Mouse (Mus musculus): ENCODE measurements around the gene Tmem203. TPM values are rescaled to one million over a fixed set of nuclear protein-coding genes. Genes with fewer than 3 reads are reported as not detected.

The Tmem203 gene
- polyA plus RNA-seq, 1 experiment: 31.9 TPM

GRCm38 (mm10) chr2:25258887-25259286 is 3.6 kb downstream of the Tmem203 start:
- no peak overlapping the region for H3K27ac ChIP-seq (ENCODE audit: insufficient read depth, low read length)
- TF ChIP-seq CTCF (IDR thresholded peaks at IDR 0.05; ENCODE audit: borderline replicate concordance, insufficient read depth, low read depth, low read length) (peak; percentile 45; the same call in 1 of the 2 replicates), POLR2A (IDR thresholded peaks at IDR 0.05; ENCODE audit: borderline replicate concordance, insufficient read depth, low read length) (no peak)
- H3K4me3 ChIP-seq (replicated peaks; ENCODE audit: insufficient read depth, low read depth, low read length): no peak overlapping the region
- H3K4me1 ChIP-seq (ENCODE audit: control insufficient read depth, insufficient read depth, low read length): no peaks in the 10 kb centered on the region; the same call in none of the 2 replicates
- no peaks in the 10 kb centered on the region for H3K27me3 ChIP-seq (ENCODE audit: control insufficient read depth, insufficient read depth, low read length)
- WGBS: 65% methylated on average over 2 of the region's 2 CpGs
- DNase-seq: no peak

- DNase-seq: peak in 1 of 2 experiments; percentile 39
- WGBS: 31% methylated on average over 12 of the region's 12 CpGs
- TF ChIP-seq CTCF (IDR thresholded peaks at IDR 0.05; ENCODE audit: borderline replicate concordance, insufficient read depth, low read depth, low read length) (no peak), POLR2A (IDR thresholded peaks at IDR 0.05; ENCODE audit: borderline replicate concordance, insufficient read depth, low read length) (no peak)
- Histone ChIP-seq H3K4me1 (ENCODE audit: control insufficient read depth, insufficient read depth, low read length) (peaks cover 3% of the 10 kb centered on the region; the same call in 1 of the 2 replicates), H3K4me3 (replicated peaks; ENCODE audit: insufficient read depth, low read depth, low read length) (peak overlapping the region; percentile 60), H3K27ac (ENCODE audit: insufficient read depth, low read length) (peak overlapping the region; percentile 59), H3K27me3 (ENCODE audit: control insufficient read depth, insufficient read depth, low read length) (no peaks in the 10 kb centered on the region)
Observed at GRCm38 (mm10) chr2:25261870-25262269, 6.6 kb downstream of the Tmem203 start.

- Histone ChIP-seq H3K27me3 (ENCODE audit: control insufficient read depth, insufficient read depth, low read length) (no peaks in the 10 kb centered on the region), H3K27ac (ENCODE audit: insufficient read depth, low read length) (peak within 1 kb of the TSS; percentile 96), H3K4me3 (replicated peaks; ENCODE audit: insufficient read depth, low read depth, low read length) (peak within 1 kb of the TSS; percentile 91), H3K4me1 (ENCODE audit: control insufficient read depth, insufficient read depth, low read length) (peaks cover 8% of the 10 kb centered on the region; the same call in 1 of the 2 replicates)
- TF ChIP-seq CTCF (IDR thresholded peaks at IDR 0.05; ENCODE audit: borderline replicate concordance, insufficient read depth, low read depth, low read length) (no peak), POLR2A (IDR thresholded peaks at IDR 0.05; ENCODE audit: borderline replicate concordance, insufficient read depth, low read length) (peak; percentile 77)
- peak; percentile 96 to 99 for DNase-seq
- under 1% methylated on average over 39 of the region's 39 CpGs for WGBS
Observed at GRCm38 (mm10) chr2:25262291-25262767, 7.1 kb downstream of the Tmem203 start, which contains the start of gene Tprn. TSS of gene Tprn (plus strand) at chr2:25262618.

DNA sequence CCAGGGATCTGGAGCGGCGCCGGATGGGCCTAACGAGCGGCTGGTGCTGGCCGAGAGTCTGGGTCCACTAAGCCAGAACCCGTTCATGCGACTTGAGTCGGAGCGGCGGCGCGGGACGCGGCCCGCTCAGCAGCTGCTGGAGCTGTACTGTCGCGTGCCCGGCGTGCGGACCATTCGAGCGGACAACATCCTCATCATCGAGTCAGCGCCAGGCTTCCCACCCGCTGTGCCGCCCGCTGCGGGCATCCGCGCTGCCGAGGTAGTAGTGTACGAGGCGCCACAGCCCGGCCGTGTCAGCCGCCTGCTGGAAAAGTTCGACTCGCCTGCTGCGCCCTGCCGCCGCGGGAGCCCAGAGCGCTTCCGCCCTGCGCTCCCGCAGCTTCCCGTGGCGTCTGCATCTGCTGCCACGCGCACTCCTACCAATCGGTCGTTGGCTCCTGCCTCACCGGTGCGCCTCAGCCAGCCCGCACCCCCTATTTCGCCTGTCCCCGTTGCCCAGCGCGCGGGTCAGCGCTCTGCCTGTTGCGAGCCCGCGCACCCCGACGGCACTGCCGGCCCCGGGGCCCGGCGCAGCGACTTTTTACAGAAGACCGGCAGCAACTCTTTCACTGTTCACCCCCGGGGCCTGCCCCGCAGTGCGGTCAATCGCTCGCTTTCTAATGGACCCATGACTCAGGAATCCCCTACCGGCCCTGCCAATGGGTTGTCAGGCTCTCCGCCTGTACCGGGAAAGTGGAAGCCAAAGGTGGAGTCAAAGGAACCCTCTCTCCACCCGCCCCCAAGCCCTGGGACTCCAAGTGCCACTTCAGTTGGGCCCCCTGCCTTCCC is 7.8 kb downstream of the Tmem203 start:
- Histone ChIP-seq H3K27me3 (ENCODE audit: control insufficient read depth, insufficient read depth, low read length) (no peaks in the 10 kb centered on the region), H3K4me1 (ENCODE audit: control insufficient read depth, insufficient read depth, low read length) (peaks cover 14% of the 10 kb centered on the region; the same call in 1 of the 2 replicates), H3K4me3 (replicated peaks; ENCODE audit: insufficient read depth, low read depth, low read length) (peak overlapping the region; percentile 91), H3K27ac (ENCODE audit: insufficient read depth, low read length) (peak overlapping the region; percentile 96)
- 1% methylated on average over 82 of the region's 82 CpGs for WGBS
- TF ChIP-seq CTCF (IDR thresholded peaks at IDR 0.05; ENCODE audit: borderline replicate concordance, insufficient read depth, low read depth, low read length) (no peak), POLR2A (IDR thresholded peaks at IDR 0.05; ENCODE audit: borderline replicate concordance, insufficient read depth, low read length) (no peak)
- DNase-seq: peak; percentile 86 to 88

DNA sequence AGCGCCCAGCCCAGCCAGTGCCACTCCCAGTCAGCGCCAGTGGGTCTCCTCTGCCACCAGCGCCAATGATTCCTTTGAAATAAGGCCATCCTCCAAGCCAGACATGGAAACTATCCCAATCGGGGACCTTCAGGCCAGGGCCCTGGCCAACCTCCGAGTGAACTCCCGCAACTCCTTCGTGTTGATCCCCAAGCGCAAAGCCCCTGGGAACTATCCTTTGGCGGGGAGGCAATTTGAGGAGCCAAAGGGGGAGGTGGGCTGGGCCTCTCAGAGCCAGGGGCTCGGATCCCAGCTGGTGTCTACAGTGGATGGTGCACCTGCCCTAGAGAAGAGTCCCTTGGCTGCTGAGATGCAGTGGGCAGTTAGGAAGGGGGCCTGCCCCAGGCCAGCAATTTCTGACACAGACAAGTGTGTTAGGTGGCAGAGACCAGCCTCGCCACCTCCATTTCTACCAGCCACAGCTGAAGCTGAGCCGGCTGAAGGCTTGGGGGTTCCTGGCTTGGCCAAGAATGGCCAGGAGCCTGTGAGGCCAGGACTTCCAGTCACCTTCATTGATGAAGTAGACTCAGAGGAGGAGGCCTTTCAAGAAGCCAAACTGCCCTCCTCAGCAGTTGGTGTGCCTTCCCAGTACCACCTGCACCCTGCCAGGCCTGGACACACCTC is 8.5 kb downstream of the Tmem203 start:
- H3K27me3 ChIP-seq (ENCODE audit: control insufficient read depth, insufficient read depth, low read length): no peaks in the 10 kb centered on the region
- DNase-seq: no peak
- H3K4me3 ChIP-seq (replicated peaks; ENCODE audit: insufficient read depth, low read depth, low read length): peak overlapping the region; percentile 91
- peaks cover 22% of the 10 kb centered on the region; the same call in 1 of the 2 replicates for H3K4me1 ChIP-seq (ENCODE audit: control insufficient read depth, insufficient read depth, low read length)
- TF ChIP-seq POLR2A (IDR thresholded peaks at IDR 0.05; ENCODE audit: borderline replicate concordance, insufficient read depth, low read length) (no peak), CTCF (IDR thresholded peaks at IDR 0.05; ENCODE audit: borderline replicate concordance, insufficient read depth, low read depth, low read length) (no peak)
- whole genome bisulfite sequencing: 2% methylated on average over 12 of the region's 12 CpGs
- H3K27ac ChIP-seq (ENCODE audit: insufficient read depth, low read length): peak overlapping the region; percentile 96

GRCm38 (mm10) chr2:25264286-25264660 is 9.0 kb downstream of the Tmem203 start:
- Histone ChIP-seq H3K27ac (ENCODE audit: insufficient read depth, low read length) (peak overlapping the region; percentile 96), H3K27me3 (ENCODE audit: control insufficient read depth, insufficient read depth, low read length) (no peaks in the 10 kb centered on the region), H3K4me1 (ENCODE audit: control insufficient read depth, insufficient read depth, low read length) (peaks cover 27% of the 10 kb centered on the region), H3K4me3 (replicated peaks; ENCODE audit: insufficient read depth, low read depth, low read length) (peak overlapping the region; percentile 91)
- TF ChIP-seq CTCF (IDR thresholded peaks at IDR 0.05; ENCODE audit: borderline replicate concordance, insufficient read depth, low read depth, low read length) (no peak), POLR2A (IDR thresholded peaks at IDR 0.05; ENCODE audit: borderline replicate concordance, insufficient read depth, low read length) (no peak)
- 8% methylated on average over 5 of the region's 5 CpGs for WGBS
- no peak for DNase-seq

GRCm38 (mm10) chr2:25264851-25265250 is 9.6 kb downstream of the Tmem203 start:
- peak; percentile 89 to 95 for DNase-seq
- Histone ChIP-seq H3K4me3 (replicated peaks; ENCODE audit: insufficient read depth, low read depth, low read length) (peak overlapping the region; percentile 91), H3K27me3 (ENCODE audit: control insufficient read depth, insufficient read depth, low read length) (no peaks in the 10 kb centered on the region), H3K27ac (ENCODE audit: insufficient read depth, low read length) (peak overlapping the region; percentile 96), H3K4me1 (ENCODE audit: control insufficient read depth, insufficient read depth, low read length) (peaks cover 29% of the 10 kb centered on the region)
- 0% methylated on average over 3 of the region's 3 CpGs for WGBS
- TF ChIP-seq POLR2A (IDR thresholded peaks at IDR 0.05; ENCODE audit: borderline replicate concordance, insufficient read depth, low read length) (peak; percentile 48; the same call in 1 of the 2 replicates), CTCF (IDR thresholded peaks at IDR 0.05; ENCODE audit: borderline replicate concordance, insufficient read depth, low read depth, low read length) (no peak; the same call in 1 of the 2 replicates)

Data from cerebellum, adult 2 months (tissue).